Mouse (Mus musculus) lung, postnatal 0 days (tissue): Measurements from ENCODE around the gene Muc3.

Source experiments
- CTCF ChIP-seq: IDR thresholded peaks from 2 replicates; pipeline ENCODE4 v1.5.1; 2016; ENCODE audit warnings: antibody characterized with exemption, mild to moderate bottlenecking
- EP300 ChIP-seq: IDR thresholded peaks from 2 replicates; pipeline ENCODE4 v1.6.1; 2016; ENCODE audit warnings: antibody characterized with exemption, mild to moderate bottlenecking, control low read depth

DNA sequence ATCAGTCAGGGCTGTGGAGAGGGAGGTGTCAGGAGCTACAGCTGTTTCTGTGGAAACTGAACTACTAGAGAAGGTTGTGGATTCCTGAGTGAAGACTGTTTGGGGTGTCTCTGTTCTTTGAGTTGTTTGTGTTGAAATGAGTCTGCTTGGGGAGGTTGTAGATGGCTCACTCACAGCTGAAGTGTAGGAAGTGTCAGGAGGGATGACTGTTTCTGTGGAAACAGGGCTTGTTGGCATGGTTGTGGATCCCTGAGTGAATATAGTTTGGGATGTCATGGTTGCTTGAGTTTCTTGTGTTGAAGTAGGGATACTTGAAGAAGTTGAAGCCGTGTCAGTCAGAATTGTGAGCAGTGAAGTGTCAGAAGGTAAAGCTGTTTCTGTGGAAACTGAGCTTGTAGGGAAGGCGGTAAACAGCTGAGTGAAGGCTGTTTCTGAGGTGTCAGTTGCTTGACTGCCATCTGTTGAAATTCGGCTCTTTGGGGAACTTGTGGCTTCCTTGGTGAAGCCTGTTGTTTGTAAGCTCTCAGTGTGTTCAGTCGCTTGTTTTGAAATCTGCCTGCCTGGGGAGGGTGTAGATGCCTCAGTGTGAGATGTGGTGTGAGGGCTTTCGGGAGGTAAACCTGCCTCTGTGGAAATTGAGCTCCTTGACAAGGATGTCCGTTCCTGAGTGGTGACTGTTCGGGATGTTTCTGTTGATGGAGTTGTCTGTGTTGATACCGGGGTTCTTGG lies 30.7 kb upstream of the Muc3 start:
- TF ChIP-seq CTCF (no peak), EP300 (no peak)
